ENCODE assay signal across 11 mouse cellular contexts in genomic region chr8:117366475-117366874, GRCm38 (mm10).
DNase-seq lines count a peak whose midpoint lies in the region; ATAC-seq and TF ChIP-seq lines count a peak whose summit lies in the region.
"Had no signal": no experiment of that assay in that cellular context is flagged by ENCODE, and none has a peak within 500 bp of the region (broad histone marks: within the 10 kb centered on the region; RNA-seq: fewer than 3 reads in every experiment).

No protein-coding gene starts in this region.

- H3K27ac ChIP-seq in heart, embryonic 10.5 days = 0 out of 2 replicates have a peak overlapping the region, but pooled peaks have one; percentile 17
- H3K27ac ChIP-seq in liver, adult 2 months (replicated peaks; ENCODE audit: insufficient read depth, low read depth, low read length) = no peak overlapping the region
- H3K27ac ChIP-seq in liver, embryonic 11.5 days (ENCODE audit: low read depth, low read length) = no peak overlapping the region

- no peak for ATAC-seq in liver, embryonic 11.5 days (replicated peaks; ENCODE audit: low FRiP score)
- ATAC-seq in monocyte, adult 5-6 weeks (replicated peaks; ENCODE audit: insufficient number of reproducible peaks, low FRiP score, low TSS enrichment, poor library complexity, severe bottlenecking) = no peak
- ATAC-seq: intestine, embryonic 15.5 days had no signal

- no peaks in the 10 kb centered on the region for H3K36me3 ChIP-seq in heart, embryonic 10.5 days
- H3K36me3 ChIP-seq in liver, adult 2 months (ENCODE audit: control insufficient read depth, insufficient read depth, low read length) = no peaks in the 10 kb centered on the region
- no peaks in the 10 kb centered on the region for H3K36me3 ChIP-seq in liver, embryonic 11.5 days (ENCODE audit: control insufficient read depth, insufficient read depth, low read length)
- H3K36me3 ChIP-seq: intestine, embryonic 15.5 days; lung, embryonic 15.5 days had no signal

- no peak overlapping the region for H3K9ac ChIP-seq in liver, adult 2 months (ENCODE audit: low read depth, low read length)
- H3K9ac ChIP-seq in liver, embryonic 11.5 days (ENCODE audit: low read depth, low read length) = no peak overlapping the region
- H3K9ac ChIP-seq: intestine, embryonic 15.5 days; lung, embryonic 15.5 days had no signal

- TF ChIP-seq POLR2A in liver, adult 2 months (IDR thresholded peaks at IDR 0.05; ENCODE audit: extremely low read depth, insufficient read depth, low read length) = no peak

- H3K9me3 ChIP-seq in heart, embryonic 10.5 days = no peaks in the 10 kb centered on the region
- no peaks in the 10 kb centered on the region for H3K9me3 ChIP-seq in liver, embryonic 11.5 days (ENCODE audit: control insufficient read depth, low read length)
- H3K9me3 ChIP-seq: intestine, embryonic 15.5 days; lung, embryonic 15.5 days had no signal

- no peak overlapping the region for H3K4me2 ChIP-seq in liver, embryonic 11.5 days
- H3K4me2 ChIP-seq: intestine, embryonic 15.5 days; lung, embryonic 15.5 days had no signal

- 54% methylated on average over 7 of the region's 7 CpGs for WGBS in heart, embryonic 10.5 days
- 68% methylated on average over 7 of the region's 7 CpGs for WGBS in liver, adult 2 months
- WGBS in liver, embryonic 11.5 days = 62% methylated on average over 7 of the region's 7 CpGs

- no peaks in the 10 kb centered on the region for H3K27me3 ChIP-seq in heart, embryonic 10.5 days (ENCODE audit: insufficient read depth, poor library complexity, severe bottlenecking)
- H3K27me3 ChIP-seq in liver, adult 2 months (ENCODE audit: control insufficient read depth, insufficient read depth, low read length) = no peaks in the 10 kb centered on the region
- H3K27me3 ChIP-seq in liver, embryonic 11.5 days (replicated peaks; ENCODE audit: control insufficient read depth, insufficient read depth, low read length) = no peaks in the 10 kb centered on the region
- H3K27me3 ChIP-seq: intestine, embryonic 15.5 days; lung, embryonic 15.5 days had no signal

- no peak overlapping the region for H3K4me3 ChIP-seq in heart, embryonic 10.5 days
- no peak overlapping the region for H3K4me3 ChIP-seq in liver, adult 2 months (ENCODE audit: insufficient read depth, low read depth, low read length)
- H3K4me3 ChIP-seq in liver, embryonic 11.5 days (ENCODE audit: low read depth, low read length) = no peak overlapping the region
- H3K4me3 ChIP-seq: intestine, embryonic 15.5 days; lung, embryonic 15.5 days had no signal

- peak; percentile 48; the same call in 1 of the 2 replicates for TF ChIP-seq CTCF in liver, adult 2 months (IDR thresholded peaks at IDR 0.05; ENCODE audit: low read depth, low read length)

- peaks cover 78% of the 10 kb centered on the region for H3K4me1 ChIP-seq in heart, embryonic 10.5 days
- H3K4me1 ChIP-seq in liver, adult 2 months (ENCODE audit: control insufficient read depth, insufficient read depth, low read length) = peaks cover 33% of the 10 kb centered on the region
- H3K4me1 ChIP-seq in liver, embryonic 11.5 days (replicated peaks; ENCODE audit: control insufficient read depth, insufficient read depth, low read length) = peaks cover 46% of the 10 kb centered on the region

- no peak for DNase-seq in heart, embryonic 10.5 days (ENCODE audit: low spot score)
- DNase-seq in heart, adult 8-10 months (ENCODE audit: low spot score) = no peak
- DNase-seq in liver, adult 2 months (ENCODE audit: extremely low read depth, low read depth, low spot score) = no peak
- DNase-seq in liver, embryonic 11.5 days (ENCODE audit: low spot score) = no peak
- peak; percentile 80 for DNase-seq in brain, adult 2 months (ENCODE audit: low read depth, low spot score)
- peak; percentile 59 to 63 for DNase-seq in lung, postnatal 4 days
- DNase-seq in thymus, postnatal 25 days = no peak
- DNase-seq: cerebellum, adult 18-20 months had no signal

- H3K79me2 ChIP-seq in liver, adult 2 months (ENCODE audit: control insufficient read depth, insufficient read depth, low read length) = peaks cover 55% of the 10 kb centered on the region

Comparison
In these comparisons a context has a peak if more than half of its experiments do, and no peak if none do; other contexts are left out.
1. DNase-seq: peak in brain, adult 2 months (single experiment) and lung, postnatal 4 days (2 of 2); none in heart, embryonic 10.5 days (single experiment), heart, adult 8-10 months (single experiment), liver, adult 2 months (single experiment), liver, embryonic 11.5 days (single experiment) and thymus, postnatal 25 days (single experiment).